Mouse (Mus musculus) megakaryocyte, embryonic 14.5 days (primary cell): Measurements from ENCODE around the gene Cst11.

Source experiments
- FLI1 ChIP-seq: IDR thresholded peaks from 2 replicates; pipeline ENCODE4 v1.6.1; 2012; ENCODE audit warnings: low read length, inconsistent platforms, mixed read lengths
- GATA1 ChIP-seq: IDR thresholded peaks from 3 replicates; pipeline ENCODE4 v1.6.1; 2012; ENCODE audit warnings: mixed read lengths, low read length, inconsistent platforms, borderline replicate concordance

- TF ChIP-seq GATA1 (no peak), FLI1 (no peak)
Observed at GRCm38 (mm10) chr2:148763648-148764388, 7.5 kb downstream of the Cst11 start.
